Mouse (Mus musculus): Measurements from ENCODE around the gene Wars. TPM values are rescaled to one million over a fixed set of nuclear protein-coding genes. Genes with fewer than 3 reads are reported as not detected.

Wars gene
- total RNA-seq, 2 experiments from 2014 or later: 8.9 to 9.4 TPM

DNA sequence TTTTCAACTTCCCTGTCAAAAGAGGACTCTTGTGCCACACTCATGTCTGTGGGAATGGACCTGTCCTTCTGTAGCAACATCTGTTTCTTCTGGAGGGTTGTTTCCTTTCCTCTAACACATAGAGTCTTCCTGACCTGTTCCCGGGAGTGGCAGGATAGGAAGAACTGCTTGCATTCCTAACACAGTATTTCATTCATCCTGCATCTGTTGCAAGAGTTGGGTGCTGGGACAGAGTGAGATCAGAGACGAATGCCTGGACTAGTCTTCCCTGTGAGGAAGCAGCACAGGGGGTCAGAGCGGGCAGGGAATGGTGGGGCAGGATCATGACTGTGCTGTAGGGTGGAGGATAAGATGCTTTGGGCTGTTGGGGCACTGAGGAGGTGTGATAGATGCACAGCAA is 20.2 kb upstream of the Wars start:
- ATAC-seq (replicated peaks; ENCODE audit: low FRiP score, poor library complexity, severe bottlenecking): no peak

DNA sequence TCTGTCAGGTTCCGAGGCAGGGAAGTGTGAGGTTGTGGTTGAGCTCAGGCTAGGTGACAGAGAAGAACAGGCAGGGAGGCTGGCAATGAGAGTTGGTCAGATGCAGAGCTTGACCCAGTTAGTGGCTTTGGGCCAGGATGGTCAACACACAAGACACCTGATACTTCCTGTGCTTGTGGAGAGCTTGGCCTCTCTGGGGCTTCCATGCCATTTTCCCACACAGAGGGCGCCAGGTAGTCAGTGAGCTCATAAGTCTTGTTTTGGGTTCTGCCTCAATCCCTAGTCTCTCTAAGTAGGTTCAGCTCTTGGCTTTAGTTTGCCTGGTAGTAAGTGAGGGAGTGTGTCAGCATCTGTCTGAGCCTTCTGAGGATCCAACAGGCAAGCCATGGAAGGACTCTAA is 18.5 kb upstream of the Wars start:
- ATAC-seq (replicated peaks; ENCODE audit: low FRiP score, poor library complexity, severe bottlenecking): no peak

DNA sequence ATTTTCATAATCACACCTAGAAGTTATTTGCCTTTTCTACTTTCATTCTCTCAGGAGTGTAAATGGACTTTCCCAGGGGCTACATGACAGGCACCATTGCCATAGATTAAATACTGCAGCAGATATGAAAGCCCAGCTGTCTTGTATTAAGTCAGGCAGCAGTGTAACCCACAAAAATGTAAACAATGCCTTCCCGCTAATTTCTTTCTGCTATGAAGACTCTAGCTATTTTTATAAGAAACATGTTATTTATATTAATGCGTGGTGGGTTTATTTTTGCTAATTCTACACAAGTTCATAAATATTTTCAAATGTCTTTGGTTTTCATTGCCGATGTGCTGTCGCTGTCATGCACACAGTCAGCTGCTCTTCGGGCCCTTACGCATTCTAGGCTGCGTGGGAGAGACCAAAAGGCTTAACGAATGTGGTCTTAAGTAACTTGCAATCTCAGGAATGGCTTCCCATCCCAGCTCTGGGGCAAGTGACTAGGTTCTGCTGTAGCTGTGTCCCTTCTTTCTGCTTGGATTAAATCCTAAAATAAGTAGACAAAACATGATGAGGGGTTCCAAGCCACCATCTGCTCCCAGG is 16.0 kb upstream of the Wars start:
- ATAC-seq (replicated peaks; ENCODE audit: low FRiP score, poor library complexity, severe bottlenecking): no peak

DNA sequence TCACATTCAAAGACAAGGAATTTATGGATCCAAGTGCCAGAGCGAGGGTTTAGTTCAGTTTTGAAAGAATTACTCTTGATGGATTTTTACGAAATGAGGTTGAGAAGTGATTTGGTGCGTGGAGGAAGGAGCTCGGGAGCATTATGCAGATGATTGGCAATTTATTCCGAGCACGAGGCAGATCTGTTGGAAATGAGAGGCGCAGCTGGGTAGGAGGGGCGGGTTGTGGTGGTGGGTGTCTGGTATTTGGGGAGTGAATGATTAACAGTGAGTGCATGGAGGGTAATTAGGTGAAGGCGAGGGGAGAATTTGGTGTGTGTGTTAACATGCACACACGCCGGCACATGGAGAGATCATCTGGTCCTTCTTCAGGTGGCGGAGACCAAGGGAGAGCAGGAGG is 12.4 kb upstream of the Wars start:
- ATAC-seq (replicated peaks; ENCODE audit: low FRiP score, poor library complexity, severe bottlenecking): no peak

DNA sequence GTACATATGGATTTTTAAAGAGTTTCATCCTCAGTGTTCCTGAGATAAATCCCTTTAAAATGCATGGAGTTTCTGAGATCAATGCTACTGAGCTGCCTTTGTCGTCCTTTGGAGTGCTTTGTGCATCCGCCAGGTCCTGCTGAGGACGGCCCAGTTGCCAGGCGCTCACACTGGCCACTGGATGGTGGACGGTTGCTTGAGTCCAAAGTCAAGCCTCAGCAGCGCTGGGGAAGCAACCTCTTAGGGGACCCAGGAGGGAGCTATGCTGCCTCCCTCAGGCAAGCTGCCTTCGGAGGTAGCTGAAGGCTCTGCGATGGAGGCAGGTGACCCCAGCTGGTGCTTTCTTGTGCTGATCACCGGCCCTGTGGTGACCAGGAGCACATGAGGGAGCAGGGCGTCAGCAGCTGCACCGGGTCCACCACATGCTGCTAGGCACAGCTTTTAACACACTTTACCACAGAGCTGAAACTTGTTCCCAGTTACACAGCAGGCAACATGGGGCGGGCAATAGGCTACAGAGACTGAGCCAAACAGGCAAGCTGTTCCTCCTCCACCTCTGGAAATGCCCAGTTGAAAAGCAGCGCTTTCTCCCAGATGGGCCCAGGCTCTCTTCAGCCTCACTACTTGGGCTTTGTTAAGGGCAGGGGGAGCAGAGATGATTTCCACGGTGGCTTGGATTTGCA is 11.8 kb upstream of the Wars start:
- ATAC-seq (replicated peaks; ENCODE audit: low FRiP score, poor library complexity, severe bottlenecking): no peak

DNA sequence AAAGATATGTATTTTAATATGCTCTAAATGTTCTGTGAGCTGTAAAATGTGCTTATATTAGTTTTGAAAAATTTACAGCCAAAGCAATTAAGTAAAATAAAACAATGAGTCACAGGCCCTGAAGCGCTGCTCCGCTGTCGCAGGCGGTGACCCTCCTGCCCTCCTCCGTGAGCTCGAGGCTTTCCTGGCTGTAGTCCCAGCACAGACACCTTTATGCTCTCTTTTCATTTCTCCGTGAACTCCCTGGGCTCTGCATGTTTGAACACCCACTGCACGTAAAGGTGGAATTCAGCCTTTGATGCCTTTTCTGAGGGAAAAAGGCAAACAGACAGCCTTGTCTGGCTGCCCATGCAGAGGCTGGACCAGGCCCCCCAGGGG is 10.3 kb upstream of the Wars start:
- no peak for ATAC-seq (replicated peaks; ENCODE audit: low FRiP score, poor library complexity, severe bottlenecking)

DNA sequence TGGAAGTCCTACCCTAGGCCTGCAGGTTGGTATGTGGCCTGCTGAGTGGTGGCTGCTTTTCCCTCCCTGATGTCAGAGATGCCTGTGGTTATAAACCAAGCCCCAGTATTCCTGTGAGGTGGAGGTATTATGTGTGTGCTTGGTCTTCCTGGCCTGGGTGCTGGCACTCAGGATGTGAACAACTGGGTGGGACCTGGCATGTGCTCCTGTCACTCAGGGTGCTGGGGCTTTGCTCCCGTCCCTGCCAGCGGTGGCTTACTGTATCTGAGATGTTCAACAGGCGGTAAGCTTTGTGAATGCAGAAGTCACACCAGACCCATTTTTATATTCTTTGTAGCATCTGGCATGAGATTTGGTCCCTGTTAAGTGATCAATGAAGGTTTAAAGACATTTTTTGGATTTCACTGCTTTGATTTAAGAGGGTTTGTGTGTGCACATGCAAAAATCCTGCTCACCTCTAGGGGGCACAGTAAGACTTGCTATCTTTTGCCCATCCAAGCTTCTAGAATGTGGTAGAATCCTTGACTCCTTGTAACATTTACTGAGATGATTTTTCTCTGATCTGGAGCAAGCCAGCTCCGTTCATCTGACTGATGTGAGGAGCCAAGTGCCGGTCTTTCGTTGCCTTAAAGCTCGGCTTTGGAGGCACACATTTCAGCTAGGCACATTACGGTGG is 9.8 kb upstream of the Wars start:
- no peak for ATAC-seq (replicated peaks; ENCODE audit: low FRiP score, poor library complexity, severe bottlenecking)

DNA sequence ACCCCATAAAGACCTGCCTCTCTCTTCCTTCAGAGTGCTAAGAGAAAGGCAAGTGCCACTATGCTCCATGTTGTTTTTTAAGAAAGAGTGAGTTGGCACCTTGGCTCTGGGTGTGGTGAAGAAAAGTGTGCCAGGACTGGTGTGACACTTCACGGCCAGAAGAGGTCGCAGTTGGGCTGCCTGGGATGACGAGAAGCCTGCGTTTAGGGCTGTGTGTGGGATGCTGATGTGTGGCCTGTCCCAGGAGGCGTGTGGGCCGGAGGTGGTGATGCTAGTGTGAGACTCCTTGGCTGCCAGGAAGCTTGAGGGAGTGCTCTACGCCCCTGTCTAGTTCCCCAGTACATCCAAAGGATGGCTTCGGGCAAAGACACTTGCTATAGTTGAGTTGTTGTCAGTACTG is 9.0 kb upstream of the Wars start:
- ATAC-seq (replicated peaks; ENCODE audit: low FRiP score, poor library complexity, severe bottlenecking): peak; percentile 88

DNA sequence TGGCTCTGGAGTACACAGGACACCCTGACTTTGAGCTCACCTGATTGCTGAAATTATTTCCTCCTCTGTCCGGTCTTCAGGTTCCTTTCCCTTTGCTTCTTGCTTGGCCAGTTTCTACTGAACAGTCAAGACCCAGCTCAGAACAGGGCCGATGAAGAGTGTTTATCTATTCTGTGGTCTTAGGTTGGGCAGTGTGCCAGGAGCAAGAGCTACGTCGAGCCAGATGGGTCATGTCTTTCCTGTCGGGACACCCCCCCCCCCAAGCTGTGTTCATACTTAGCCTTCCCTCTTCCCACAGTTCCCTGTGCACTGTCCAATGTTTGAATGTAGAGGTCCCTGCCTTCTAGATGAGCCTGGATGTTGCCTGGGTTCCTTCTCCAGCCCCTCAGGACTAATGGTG is 7.4 kb upstream of the Wars start:
- no peak for ATAC-seq (replicated peaks; ENCODE audit: low FRiP score, poor library complexity, severe bottlenecking)

DNA sequence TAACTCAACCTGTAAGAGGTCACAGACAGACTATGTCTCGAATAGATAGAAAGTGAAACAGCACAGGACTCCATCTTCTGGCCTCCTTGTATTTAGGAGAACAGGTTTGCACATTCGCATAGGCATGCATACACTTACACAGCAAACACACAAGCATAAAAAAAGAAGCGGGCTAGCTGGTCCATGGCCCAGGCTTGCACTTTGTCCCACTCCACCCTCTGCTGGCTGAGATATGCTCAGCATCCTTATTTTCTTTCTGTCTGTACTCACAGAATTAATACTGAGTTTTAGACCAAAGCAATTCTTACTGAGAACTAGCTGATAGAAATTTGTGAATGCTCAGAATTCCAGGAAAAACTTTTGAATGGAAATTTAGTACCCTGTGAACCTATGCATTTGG is 2.0 kb upstream of the Wars start:
- no peak for ATAC-seq (replicated peaks; ENCODE audit: low FRiP score, poor library complexity, severe bottlenecking)

DNA sequence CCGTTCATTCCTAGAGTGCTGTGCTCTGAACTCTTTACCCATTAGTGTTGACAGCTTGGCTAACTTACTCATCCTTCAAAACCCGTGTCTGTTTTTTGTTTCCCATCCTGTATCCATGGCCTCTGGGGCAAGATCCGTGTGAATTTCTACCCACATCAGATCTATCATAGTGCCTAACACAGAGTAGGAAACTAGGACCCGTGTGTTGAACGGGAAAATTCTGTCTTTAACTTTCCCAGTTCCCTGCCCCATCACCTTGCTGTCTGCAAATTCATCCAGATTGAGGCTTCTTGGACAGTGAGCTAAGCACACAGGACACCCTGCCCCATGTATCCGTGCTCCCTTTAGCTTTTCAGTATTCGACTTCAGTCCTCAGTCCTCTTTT is 450 bp upstream of the Wars start:
- no peak for ATAC-seq (replicated peaks; ENCODE audit: low FRiP score, poor library complexity, severe bottlenecking)

DNA sequence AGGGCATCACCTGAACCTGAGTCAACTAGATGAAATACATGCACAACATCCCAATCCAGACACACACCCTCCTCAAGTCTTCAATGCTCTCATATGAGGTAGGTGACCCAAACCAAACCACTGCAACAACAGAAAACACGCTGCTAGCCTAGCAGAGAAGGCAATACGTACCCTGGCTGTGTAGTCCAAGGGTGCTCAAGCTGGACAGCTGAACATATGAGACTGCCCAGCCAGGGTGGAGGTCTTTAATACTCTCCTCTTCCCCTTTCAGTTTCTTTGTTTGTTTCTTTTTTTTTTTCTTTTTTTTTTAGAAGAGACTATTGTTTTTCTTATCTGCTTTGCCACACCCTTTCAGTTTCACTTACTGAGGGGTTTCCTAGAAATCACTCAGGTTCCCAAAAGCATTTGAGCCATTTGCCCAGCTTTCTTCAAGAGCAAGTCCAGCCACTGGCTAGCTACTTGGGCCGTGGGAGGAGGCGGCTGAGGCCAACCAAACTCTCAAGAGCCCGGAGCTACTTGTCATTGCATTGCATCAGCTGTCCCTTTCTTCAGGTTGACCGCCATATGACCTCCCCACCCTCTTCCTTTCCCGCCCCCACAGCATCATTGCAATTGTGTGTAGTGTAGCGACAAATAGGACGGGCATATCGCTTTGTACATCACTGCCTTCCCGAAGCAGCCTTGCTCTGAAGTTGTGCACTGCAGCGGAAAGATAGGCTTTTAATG is 822 bp downstream of the Wars start, which contains the start of gene Wdr25:
TSS of gene Wdr25 (plus strand) at position 643 of the 726 bp plus-strand sequence.
- no peak for ATAC-seq (replicated peaks; ENCODE audit: low FRiP score, poor library complexity, severe bottlenecking)

DNA sequence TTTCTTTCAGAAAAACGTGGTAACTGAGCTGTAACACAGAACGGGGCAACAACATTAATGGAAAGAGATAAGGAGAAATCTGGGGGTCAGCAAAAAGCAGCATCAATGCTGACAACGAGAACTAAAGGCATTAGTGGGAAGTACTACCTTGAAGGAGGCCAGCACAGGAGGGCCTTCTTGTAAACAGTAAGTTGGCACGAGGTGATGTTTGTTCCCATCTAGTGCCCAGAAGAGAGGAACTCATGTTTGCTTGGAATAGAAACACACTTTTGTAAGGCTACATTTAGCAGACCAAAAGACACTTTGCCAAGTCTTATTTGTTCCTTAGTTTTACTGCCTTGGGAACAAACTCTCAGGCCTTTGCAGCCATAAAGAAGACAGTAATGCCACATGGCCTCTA is 5.3 kb downstream of the Wars start:
- ATAC-seq (replicated peaks; ENCODE audit: low FRiP score, poor library complexity, severe bottlenecking): no peak

DNA sequence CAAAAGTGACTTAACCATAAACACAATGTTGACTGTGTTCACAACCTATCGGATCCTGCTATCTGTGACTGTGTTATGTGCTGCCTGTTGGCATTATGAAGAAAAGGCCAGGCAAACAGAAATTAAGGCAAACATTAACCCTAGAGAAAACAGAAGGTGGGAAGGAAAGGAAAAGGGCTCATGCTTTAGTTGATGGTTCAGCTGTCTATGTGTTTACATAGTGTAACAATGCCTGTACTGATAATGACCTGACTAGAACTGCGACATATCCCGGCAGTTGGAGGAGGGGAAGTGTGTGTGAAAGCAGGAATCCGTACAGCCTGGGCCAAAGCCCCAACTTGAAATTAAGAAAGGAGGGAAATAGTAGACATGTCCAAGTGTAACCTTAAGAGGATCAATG is 6.9 kb downstream of the Wars start:
- ATAC-seq (replicated peaks; ENCODE audit: low FRiP score, poor library complexity, severe bottlenecking): no peak

DNA sequence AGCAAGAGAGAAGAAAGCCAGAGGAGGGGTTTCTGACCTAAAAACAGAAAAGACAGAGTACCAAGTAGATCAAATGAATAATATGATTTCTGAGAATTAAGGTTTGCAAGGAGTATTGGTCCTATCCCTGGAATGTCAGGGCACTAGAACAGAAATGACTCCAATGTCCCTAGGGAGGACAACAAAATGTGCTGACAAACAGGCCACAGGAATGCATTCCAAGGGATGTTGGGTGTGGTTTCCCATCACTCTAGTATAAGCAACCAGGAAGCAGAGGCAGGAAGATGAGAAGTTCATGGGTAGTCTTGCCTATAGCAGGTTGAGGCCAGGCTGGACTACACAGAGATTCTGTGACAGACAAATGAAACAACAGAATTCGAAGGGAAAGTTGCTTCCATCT is 8.1 kb downstream of the Wars start:
- ATAC-seq (replicated peaks; ENCODE audit: low FRiP score, poor library complexity, severe bottlenecking): no peak

DNA sequence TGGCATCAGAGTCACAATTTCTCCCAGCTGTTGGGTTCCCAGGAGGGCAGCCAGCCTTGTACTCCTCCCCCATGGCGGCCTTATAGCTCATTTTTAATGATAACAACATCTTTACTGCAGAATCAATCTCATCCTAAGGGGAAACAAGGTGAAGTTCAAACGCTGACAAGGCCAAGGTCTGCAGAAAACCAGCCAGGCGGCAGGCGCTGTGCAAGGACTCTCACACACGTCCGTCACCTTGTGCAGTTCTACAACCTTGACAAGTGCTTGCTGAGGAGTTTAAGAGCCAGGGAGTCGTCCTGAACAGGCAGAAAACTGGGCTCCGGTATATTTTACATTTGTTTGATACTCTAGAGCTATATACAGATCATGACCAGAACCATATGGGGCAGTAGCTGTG is 11.2 kb downstream of the Wars start:
- ATAC-seq (replicated peaks; ENCODE audit: low FRiP score, poor library complexity, severe bottlenecking): no peak

DNA sequence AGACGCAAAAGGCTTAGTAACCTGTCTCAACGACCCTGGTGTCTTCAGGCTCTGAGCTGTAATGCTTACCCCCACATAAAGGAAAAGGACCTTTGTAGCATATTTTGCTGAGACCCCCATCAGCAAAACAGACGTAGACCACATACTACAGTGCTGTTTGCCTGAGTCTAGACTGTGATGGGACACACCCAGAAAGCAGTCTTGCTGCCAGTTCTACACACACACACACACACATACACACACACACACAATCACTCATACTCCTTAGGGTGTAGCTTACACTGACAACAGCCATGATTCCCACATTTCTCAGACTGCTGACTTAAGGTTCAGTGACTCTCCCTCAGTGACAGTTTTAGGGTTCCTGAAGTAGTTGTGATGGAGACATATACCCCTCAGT is 12.8 kb downstream of the Wars start:
- ATAC-seq (replicated peaks; ENCODE audit: low FRiP score, poor library complexity, severe bottlenecking): no peak

DNA sequence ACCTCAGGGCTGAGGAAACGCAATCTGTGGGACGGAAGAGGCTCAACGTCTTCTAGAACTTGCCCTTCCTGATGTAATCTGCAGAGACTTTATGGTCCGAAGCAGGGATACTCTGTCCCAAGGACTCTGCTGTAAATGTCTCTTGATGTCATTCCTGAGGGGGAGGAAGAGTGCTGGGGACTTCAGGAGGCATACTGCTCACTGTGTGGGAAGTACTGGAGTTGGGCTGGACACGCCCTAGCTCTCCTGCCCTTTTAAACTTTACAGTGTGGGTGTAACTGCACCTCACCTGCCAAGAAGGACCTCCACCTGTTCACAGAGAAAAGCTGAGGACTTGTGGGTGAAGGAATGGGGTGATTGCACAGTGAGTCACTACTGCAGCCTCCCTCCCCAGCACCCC is 13.4 kb downstream of the Wars start:
- ATAC-seq (replicated peaks; ENCODE audit: low FRiP score, poor library complexity, severe bottlenecking): no peak

DNA sequence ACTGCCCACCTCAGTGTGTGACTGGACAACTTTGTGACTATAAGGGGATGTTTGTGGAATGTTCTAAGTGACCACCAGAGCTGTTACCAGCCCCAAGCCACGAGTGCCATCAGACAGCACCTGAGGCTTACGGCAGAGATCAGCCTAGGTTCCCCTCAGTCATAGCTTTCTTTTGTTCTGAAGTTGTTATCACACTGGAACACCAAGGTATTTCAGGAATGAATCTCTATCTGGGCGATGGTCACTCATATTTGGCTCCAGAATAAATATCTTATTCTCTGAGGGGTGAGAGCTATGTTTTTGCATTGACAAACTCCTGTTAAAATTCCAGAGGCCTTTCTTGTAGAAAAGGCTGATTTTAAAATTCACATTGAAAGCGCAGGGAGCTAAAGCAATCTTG is 14.8 kb downstream of the Wars start:
- no peak for ATAC-seq (replicated peaks; ENCODE audit: low FRiP score, poor library complexity, severe bottlenecking)

DNA sequence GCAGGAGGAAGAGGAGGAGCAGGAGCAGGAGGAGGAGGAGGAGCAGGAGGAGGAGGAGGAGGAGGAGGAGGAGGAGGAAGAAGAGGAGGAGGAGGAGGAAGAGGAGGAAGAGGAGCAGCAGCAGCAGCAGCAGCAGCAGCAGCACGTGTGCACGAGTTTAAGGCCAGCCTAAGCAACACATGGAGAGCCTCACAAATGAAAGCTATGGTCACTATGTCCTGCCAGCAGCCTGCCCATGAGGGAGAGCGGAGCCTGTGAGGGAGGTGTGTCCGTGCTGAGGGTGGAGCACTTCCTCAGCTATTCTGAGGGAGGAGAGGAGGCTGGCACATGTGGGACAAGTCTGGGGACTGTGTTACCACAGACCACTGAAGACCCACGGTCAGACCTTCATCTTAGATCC is 20.9 kb downstream of the Wars start:
- no peak for ATAC-seq (replicated peaks; ENCODE audit: low FRiP score, poor library complexity, severe bottlenecking)

DNA sequence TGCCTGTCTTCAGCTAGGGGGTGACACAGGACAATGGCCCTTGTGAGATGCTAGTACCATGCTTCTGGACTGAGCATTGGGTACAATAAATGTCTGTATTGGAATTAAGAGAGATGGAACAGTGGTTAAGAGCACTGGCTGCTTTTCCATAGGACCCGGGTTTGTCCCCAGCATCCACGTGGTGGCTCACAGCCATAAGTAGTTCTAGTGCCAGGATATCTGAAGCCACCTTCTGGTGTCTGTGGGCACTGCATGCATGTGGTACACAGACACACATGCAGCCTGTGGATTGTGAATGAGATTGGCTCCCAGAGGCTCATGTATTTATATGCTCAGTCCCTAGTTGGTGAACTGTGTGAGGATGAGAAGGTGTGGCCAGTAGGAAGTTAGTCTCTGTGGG is 24.4 kb downstream of the Wars start:
- 0 out of 2 replicates have a peak, but pooled peaks have one; percentile 56 for ATAC-seq (replicated peaks; ENCODE audit: low FRiP score, poor library complexity, severe bottlenecking)
